7 mouse cellular contexts compared by ENCODE assay signal in genomic region chr7:38085573-38086211, GRCm38 (mm10). TPM values are rescaled to one million over a fixed set of nuclear protein-coding genes. Genes with fewer than 3 reads are reported as not detected.
DNase-seq lines count a peak whose midpoint lies in the region; ATAC-seq lines count a peak whose summit lies in the region.

No protein-coding gene starts in this region.

- peak overlapping the region; percentile 42 for H3K4me3 ChIP-seq in hindbrain, embryonic 13.5 days
- peak overlapping the region; percentile 51 for H3K4me3 ChIP-seq in limb, embryonic 15.5 days
- H3K4me3 ChIP-seq in midbrain, embryonic 15.5 days: peak overlapping the region; percentile 43

- no peak overlapping the region for H3K27ac ChIP-seq in hindbrain, embryonic 13.5 days
- H3K27ac ChIP-seq in limb, embryonic 15.5 days: peak overlapping the region; percentile 81
- H3K27ac ChIP-seq in midbrain, embryonic 15.5 days: no peak overlapping the region

- H3K27me3 ChIP-seq in hindbrain, embryonic 13.5 days: peaks cover 30% of the 10 kb centered on the region
- no peaks in the 10 kb centered on the region for H3K27me3 ChIP-seq in limb, embryonic 15.5 days
- H3K27me3 ChIP-seq in midbrain, embryonic 15.5 days (replicated peaks): peaks cover 20% of the 10 kb centered on the region

- under 1% methylated on average over 35 of the region's 35 CpGs for WGBS in hindbrain, embryonic 13.5 days
- WGBS in limb, embryonic 15.5 days: 1% methylated on average over 27 of the region's 35 CpGs
- WGBS in midbrain, embryonic 15.5 days: under 1% methylated on average over 35 of the region's 35 CpGs

- H3K9ac ChIP-seq in hindbrain, embryonic 13.5 days: 0 out of 2 replicates have a peak overlapping the region, but pooled peaks have one; percentile 14
- H3K9ac ChIP-seq in limb, embryonic 15.5 days: peak overlapping the region; percentile 21
- H3K9ac ChIP-seq in midbrain, embryonic 15.5 days: no peak overlapping the region

- peaks cover 16% of the 10 kb centered on the region for H3K4me1 ChIP-seq in hindbrain, embryonic 13.5 days (replicated peaks)
- peaks cover 30% of the 10 kb centered on the region for H3K4me1 ChIP-seq in limb, embryonic 15.5 days
- peaks cover 16% of the 10 kb centered on the region for H3K4me1 ChIP-seq in midbrain, embryonic 15.5 days

- H3K9me3 ChIP-seq in hindbrain, embryonic 13.5 days: no peaks in the 10 kb centered on the region
- H3K9me3 ChIP-seq in limb, embryonic 15.5 days: no peaks in the 10 kb centered on the region
- H3K9me3 ChIP-seq in midbrain, embryonic 15.5 days: no peaks in the 10 kb centered on the region

- no peaks in the 10 kb centered on the region for H3K36me3 ChIP-seq in hindbrain, embryonic 13.5 days
- H3K36me3 ChIP-seq in limb, embryonic 15.5 days: no peaks in the 10 kb centered on the region
- no peaks in the 10 kb centered on the region for H3K36me3 ChIP-seq in midbrain, embryonic 15.5 days (replicated peaks)

- peak; percentile 80 for DNase-seq in cerebellum, adult 9-10 months
- peak; percentile 18 to 28 for DNase-seq in frontal cortex, postnatal 36 days (ENCODE audit: low spot score in 2 of 2)
- peak; percentile 70 to 82 for DNase-seq in spleen, postnatal 4 days (ENCODE audit: low spot score in 2 of 2)

- H3K4me2 ChIP-seq in hindbrain, embryonic 13.5 days: peak overlapping the region; percentile 74
- peak overlapping the region; percentile 92 for H3K4me2 ChIP-seq in limb, embryonic 15.5 days
- H3K4me2 ChIP-seq in midbrain, embryonic 15.5 days: peak overlapping the region; percentile 79

- ATAC-seq in activated CD4-positive, CD25-positive, alpha-beta regulatory T cell, adult 4 months: peak; percentile 6
- peak; percentile 53 for ATAC-seq in hindbrain, embryonic 13.5 days (ENCODE audit: low FRiP score)
- peak; percentile 65 for ATAC-seq in limb, embryonic 15.5 days (ENCODE audit: insufficient number of reproducible peaks, low FRiP score, low TSS enrichment, low read depth)
- ATAC-seq in midbrain, embryonic 15.5 days (replicated peaks): peak; percentile 56

RNA-seq across cellular contexts. Expression of gene Ccne1, which starts 21.6 kb away (rescaled TPM):
- 1 to 10 TPM; 4.4 to 8.1 TPM for polyA plus RNA-seq in activated CD4-positive, CD25-positive, alpha-beta regulatory T cell, adult 4 months (2017; shearing (Covaris generic))
- 15.9 and 16.1 TPM in 2 replicates for polyA plus RNA-seq in hindbrain, embryonic 13.5 days (2015; fragmentation: Nextera tagmentation; extraction: Ambion mirVana)
- 55.6 and 62.3 TPM in 2 replicates for polyA plus RNA-seq in limb, embryonic 15.5 days (2015; fragmentation: Nextera tagmentation; extraction: Ambion mirVana)
- 11.6 and 13.2 TPM in 2 replicates for polyA plus RNA-seq in midbrain, embryonic 15.5 days (2015; fragmentation: Nextera tagmentation; extraction: Ambion mirVana)

Comparison
In these comparisons a context has a peak if more than half of its experiments do, and no peak if none do; other contexts are left out.
1. ATAC-seq: peak in every context shown above with its lines; median percentile 65 in limb, embryonic 15.5 days; 56 in midbrain, embryonic 15.5 days; 53 in hindbrain, embryonic 13.5 days; 6 in activated CD4-positive, CD25-positive, alpha-beta regulatory T cell, adult 4 months.
2. DNase-seq: peak in every context shown above with its lines; median percentile 80 in cerebellum, adult 9-10 months; 76 in spleen, postnatal 4 days; 23 in frontal cortex, postnatal 36 days.